Mouse (Mus musculus): Measurements from ENCODE around the gene Gnb1. TPM values are rescaled to one million over a fixed set of nuclear protein-coding genes. Genes with fewer than 3 reads are reported as not detected.

The Gnb1 gene
- polyA plus RNA-seq, 1 experiment from 2014 or later: 625 TPM

- Histone ChIP-seq H3K27me3 (ENCODE audit: control insufficient read depth, insufficient read depth, low read length) (peaks cover 8% of the 10 kb centered on the region), H3K36me3 (ENCODE audit: control insufficient read depth, insufficient read depth, low read length) (no peaks in the 10 kb centered on the region), H3K9me3 (ENCODE audit: control insufficient read depth, low read length) (no peaks in the 10 kb centered on the region), H3K4me3 (ENCODE audit: low read depth, low read length) (no peak overlapping the region), H3K4me1 (ENCODE audit: control insufficient read depth, insufficient read depth, low read length) (no peaks in the 10 kb centered on the region), H3K9ac (ENCODE audit: low read length) (no peak overlapping the region), H3K4me2 (ENCODE audit: low read depth, severe bottlenecking) (no peak overlapping the region), H3K27ac (replicated peaks; ENCODE audit: low read depth, low read length) (no peak overlapping the region)
- WGBS: 81% methylated on average over 13 of the region's 13 CpGs
- no peak for DNase-seq (ENCODE audit: low spot score)
- ATAC-seq (ENCODE audit: insufficient number of reproducible peaks, low FRiP score, low TSS enrichment, low read depth): no peak
These were observed 23.7 kb upstream of the Gnb1 start for GRCm38 (mm10) chr4:155467237-155468010.

DNA sequence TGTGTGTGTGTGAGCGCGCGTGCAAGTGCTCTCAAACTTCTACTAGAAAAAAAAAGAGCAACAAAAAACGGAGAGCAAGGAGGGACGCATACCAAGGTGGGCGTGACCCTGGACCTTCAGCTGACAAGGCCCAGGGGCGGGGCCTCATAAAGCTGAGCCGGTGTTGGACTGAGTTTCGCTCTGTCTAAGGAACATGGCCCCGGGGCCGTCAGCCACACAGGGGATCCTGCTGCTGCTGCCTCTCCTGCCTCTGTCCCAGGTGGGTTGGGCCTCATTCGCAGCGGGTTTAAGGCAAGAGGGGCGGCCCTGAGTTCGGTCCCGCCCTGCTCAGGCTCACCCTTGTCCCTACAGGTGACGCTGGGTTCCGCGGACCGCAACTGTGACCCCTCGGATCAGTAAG, 22.2 kb upstream of the Gnb1 start, which contains the start of gene Tmem52:
Gene Tmem52 (plus strand): TSS at position 163 of the 400 bp plus-strand sequence.
- Histone ChIP-seq H3K9me3 (ENCODE audit: control insufficient read depth, low read length) (no peaks in the 10 kb centered on the region), H3K4me3 (ENCODE audit: low read depth, low read length) (peak within 1 kb of the TSS; percentile 15; the same call in 1 of the 2 replicates), H3K36me3 (ENCODE audit: control insufficient read depth, insufficient read depth, low read length) (no peaks in the 10 kb centered on the region), H3K4me2 (ENCODE audit: low read depth, severe bottlenecking) (peak within 1 kb of the TSS; percentile 40; the same call in 1 of the 2 replicates), H3K27me3 (ENCODE audit: control insufficient read depth, insufficient read depth, low read length) (peaks cover 8% of the 10 kb centered on the region), H3K4me1 (ENCODE audit: control insufficient read depth, insufficient read depth, low read length) (no peaks in the 10 kb centered on the region), H3K9ac (ENCODE audit: low read length) (no peak within 1 kb of the TSS), H3K27ac (replicated peaks; ENCODE audit: low read depth, low read length) (no peak within 1 kb of the TSS)
- ATAC-seq (ENCODE audit: insufficient number of reproducible peaks, low FRiP score, low TSS enrichment, low read depth) (peak; percentile 41; the same call in 1 of the 2 replicates), DNase-seq (ENCODE audit: low spot score) (peak; percentile 52)
- 10% methylated on average over 21 of the region's 21 CpGs for WGBS

- no peak overlapping the region for H3K27ac ChIP-seq (replicated peaks; ENCODE audit: low read depth, low read length)
- no peak overlapping the region for H3K4me3 ChIP-seq (ENCODE audit: low read depth, low read length)
- H3K4me1 ChIP-seq (ENCODE audit: control insufficient read depth, insufficient read depth, low read length): no peaks in the 10 kb centered on the region
- H3K9ac ChIP-seq (ENCODE audit: low read length): no peak overlapping the region
- DNase-seq (ENCODE audit: low spot score): no peak
- H3K27me3 ChIP-seq (ENCODE audit: control insufficient read depth, insufficient read depth, low read length): peaks cover 8% of the 10 kb centered on the region
- no peaks in the 10 kb centered on the region for H3K36me3 ChIP-seq (ENCODE audit: control insufficient read depth, insufficient read depth, low read length)
- no peak for ATAC-seq (ENCODE audit: insufficient number of reproducible peaks, low FRiP score, low TSS enrichment, low read depth)
- 77% methylated on average over 18 of the region's 18 CpGs for WGBS
- H3K4me2 ChIP-seq (ENCODE audit: low read depth, severe bottlenecking): peak overlapping the region; percentile 40; the same call in 1 of the 2 replicates
- H3K9me3 ChIP-seq (ENCODE audit: control insufficient read depth, low read length): no peaks in the 10 kb centered on the region
These were observed 21.4 kb upstream of the Gnb1 start for GRCm38 (mm10) chr4:155469590-155470262.

DNA sequence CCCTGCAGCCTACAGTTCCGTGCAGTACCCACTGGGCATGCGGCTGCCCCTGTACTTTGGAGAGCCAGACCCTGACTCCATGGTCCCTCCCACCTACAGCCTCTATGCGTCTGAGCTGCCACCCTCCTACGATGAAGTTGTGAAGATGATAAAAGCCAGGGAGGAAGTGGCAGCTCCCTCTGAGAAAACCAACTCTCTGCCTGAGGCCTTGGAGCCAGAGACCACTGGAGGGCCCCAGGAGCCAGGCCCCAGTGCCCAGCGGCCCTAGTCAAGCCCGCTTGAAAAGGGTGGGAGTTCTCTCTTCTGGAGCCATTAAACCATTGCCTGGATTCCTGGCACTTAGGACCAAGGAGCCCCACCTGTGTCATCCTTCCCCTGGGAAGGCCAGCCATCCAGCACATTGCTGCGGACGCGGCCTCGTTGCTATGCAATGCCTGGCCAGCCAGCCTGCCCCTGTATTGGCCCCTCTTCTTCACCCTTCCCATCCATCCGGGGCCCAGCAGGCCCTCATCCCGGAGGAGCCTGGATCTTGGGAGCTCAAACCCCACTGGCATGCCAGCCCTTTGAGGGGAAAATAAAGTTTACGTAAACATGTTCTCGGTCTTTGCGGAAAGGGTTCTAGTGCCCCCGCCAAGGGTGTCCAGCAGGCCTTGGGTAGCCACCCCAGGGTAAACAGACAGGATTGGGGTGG, 20.8 kb upstream of the Gnb1 start:
- Histone ChIP-seq H3K27ac (replicated peaks; ENCODE audit: low read depth, low read length) (no peak overlapping the region), H3K4me3 (ENCODE audit: low read depth, low read length) (no peak overlapping the region), H3K9me3 (ENCODE audit: control insufficient read depth, low read length) (no peaks in the 10 kb centered on the region), H3K9ac (ENCODE audit: low read length) (peak overlapping the region; percentile 12; the same call in 1 of the 2 replicates), H3K4me2 (ENCODE audit: low read depth, severe bottlenecking) (no peak overlapping the region), H3K27me3 (ENCODE audit: control insufficient read depth, insufficient read depth, low read length) (peaks cover 8% of the 10 kb centered on the region), H3K4me1 (ENCODE audit: control insufficient read depth, insufficient read depth, low read length) (no peaks in the 10 kb centered on the region), H3K36me3 (ENCODE audit: control insufficient read depth, insufficient read depth, low read length) (no peaks in the 10 kb centered on the region)
- no peak for DNase-seq (ENCODE audit: low spot score)
- WGBS: 76% methylated on average over 16 of the region's 16 CpGs
- no peak for ATAC-seq (ENCODE audit: insufficient number of reproducible peaks, low FRiP score, low TSS enrichment, low read depth)

DNA sequence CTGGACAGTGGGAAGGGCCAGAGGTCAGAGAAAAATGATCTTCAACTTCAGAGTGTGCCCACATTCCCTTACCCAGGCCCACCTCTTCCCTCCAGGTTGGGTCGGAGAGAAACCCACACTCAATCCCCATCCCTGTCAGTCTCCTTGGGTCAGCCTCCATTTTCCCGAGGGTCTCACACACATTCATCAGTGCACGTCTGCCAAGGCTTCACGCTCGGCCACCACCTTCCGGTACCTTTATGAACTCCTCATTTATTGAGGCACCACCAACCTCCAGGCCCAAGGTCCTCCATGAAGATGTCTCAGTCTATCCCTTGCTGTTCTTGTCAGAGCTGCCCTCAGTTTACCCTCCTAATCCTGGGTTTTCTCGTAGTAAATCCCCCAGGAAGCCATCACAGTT, 20.2 kb upstream of the Gnb1 start:
- no peak for DNase-seq (ENCODE audit: low spot score)
- H3K9me3 ChIP-seq (ENCODE audit: control insufficient read depth, low read length): no peaks in the 10 kb centered on the region
- H3K36me3 ChIP-seq (ENCODE audit: control insufficient read depth, insufficient read depth, low read length): no peaks in the 10 kb centered on the region
- H3K4me1 ChIP-seq (ENCODE audit: control insufficient read depth, insufficient read depth, low read length): no peaks in the 10 kb centered on the region
- no peak overlapping the region for H3K4me3 ChIP-seq (ENCODE audit: low read depth, low read length)
- H3K27me3 ChIP-seq (ENCODE audit: control insufficient read depth, insufficient read depth, low read length): peaks cover 8% of the 10 kb centered on the region
- H3K9ac ChIP-seq (ENCODE audit: low read length): no peak overlapping the region; the same call in 1 of the 2 replicates
- 82% methylated on average over 7 of the region's 7 CpGs for WGBS
- H3K27ac ChIP-seq (replicated peaks; ENCODE audit: low read depth, low read length): no peak overlapping the region
- no peak for ATAC-seq (ENCODE audit: insufficient number of reproducible peaks, low FRiP score, low TSS enrichment, low read depth)
- no peak overlapping the region for H3K4me2 ChIP-seq (ENCODE audit: low read depth, severe bottlenecking)

- Histone ChIP-seq H3K27ac (replicated peaks; ENCODE audit: low read depth, low read length) (no peak overlapping the region), H3K4me2 (ENCODE audit: low read depth, severe bottlenecking) (no peak overlapping the region), H3K27me3 (ENCODE audit: control insufficient read depth, insufficient read depth, low read length) (peaks cover 8% of the 10 kb centered on the region), H3K9me3 (ENCODE audit: control insufficient read depth, low read length) (no peaks in the 10 kb centered on the region), H3K9ac (ENCODE audit: low read length) (no peak overlapping the region), H3K4me1 (ENCODE audit: control insufficient read depth, insufficient read depth, low read length) (no peaks in the 10 kb centered on the region), H3K36me3 (ENCODE audit: control insufficient read depth, insufficient read depth, low read length) (no peaks in the 10 kb centered on the region), H3K4me3 (ENCODE audit: low read depth, low read length) (no peak overlapping the region)
- no peak for ATAC-seq (ENCODE audit: insufficient number of reproducible peaks, low FRiP score, low TSS enrichment, low read depth)
- DNase-seq (ENCODE audit: low spot score): no peak
- 88% methylated on average over 7 of the region's 7 CpGs for WGBS
These were observed 19.8 kb upstream of the Gnb1 start for GRCm38 (mm10) chr4:155471406-155471805.

DNA sequence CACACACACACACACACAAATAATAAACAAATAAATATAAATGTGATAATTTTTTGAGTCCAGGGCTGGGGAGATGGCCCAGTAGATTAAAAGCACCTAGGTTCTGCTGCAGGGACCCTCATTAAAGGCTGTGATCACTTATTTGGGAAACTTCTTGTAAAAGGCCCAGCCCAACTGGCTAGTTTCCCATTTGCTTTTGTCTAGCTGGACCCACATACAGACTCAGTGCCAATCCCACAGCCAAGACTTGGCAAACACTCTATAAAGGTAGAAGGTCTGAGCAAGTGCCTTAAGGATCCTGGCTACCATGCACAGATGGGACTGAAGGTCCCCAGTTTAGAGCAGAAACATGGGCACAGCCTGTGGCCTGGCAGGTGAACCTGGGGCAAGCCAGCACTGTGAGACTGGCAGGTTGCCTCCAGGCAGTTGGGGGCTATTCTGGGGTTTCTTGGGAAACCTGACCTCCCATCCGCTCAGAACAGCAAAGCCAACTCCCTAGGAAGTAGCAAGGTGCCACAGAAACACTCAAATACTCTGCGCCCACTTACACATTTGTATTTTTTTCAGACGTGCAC, 18.4 kb upstream of the Gnb1 start:
- DNase-seq (ENCODE audit: low spot score) (no peak), ATAC-seq (ENCODE audit: insufficient number of reproducible peaks, low FRiP score, low TSS enrichment, low read depth) (no peak)
- WGBS: 81% methylated on average over 3 of the region's 3 CpGs
- H3K27me3 ChIP-seq (ENCODE audit: control insufficient read depth, insufficient read depth, low read length): peaks cover 8% of the 10 kb centered on the region
- H3K4me3 ChIP-seq (ENCODE audit: low read depth, low read length): no peak overlapping the region
- H3K36me3 ChIP-seq (ENCODE audit: control insufficient read depth, insufficient read depth, low read length): no peaks in the 10 kb centered on the region
- no peak overlapping the region for H3K4me2 ChIP-seq (ENCODE audit: low read depth, severe bottlenecking)
- no peak overlapping the region for H3K27ac ChIP-seq (replicated peaks; ENCODE audit: low read depth, low read length)
- no peaks in the 10 kb centered on the region for H3K4me1 ChIP-seq (ENCODE audit: control insufficient read depth, insufficient read depth, low read length)
- H3K9me3 ChIP-seq (ENCODE audit: control insufficient read depth, low read length): no peaks in the 10 kb centered on the region
- H3K9ac ChIP-seq (ENCODE audit: low read length): no peak overlapping the region

- H3K9ac ChIP-seq (ENCODE audit: low read length): no peak overlapping the region
- no peaks in the 10 kb centered on the region for H3K4me1 ChIP-seq (ENCODE audit: control insufficient read depth, insufficient read depth, low read length)
- no peak overlapping the region for H3K27ac ChIP-seq (replicated peaks; ENCODE audit: low read depth, low read length)
- WGBS: 70% methylated on average over 5 of the region's 5 CpGs
- no peak overlapping the region for H3K4me2 ChIP-seq (ENCODE audit: low read depth, severe bottlenecking)
- no peaks in the 10 kb centered on the region for H3K9me3 ChIP-seq (ENCODE audit: control insufficient read depth, low read length)
- no peaks in the 10 kb centered on the region for H3K36me3 ChIP-seq (ENCODE audit: control insufficient read depth, insufficient read depth, low read length)
- ATAC-seq (ENCODE audit: insufficient number of reproducible peaks, low FRiP score, low TSS enrichment, low read depth) (no peak), DNase-seq (ENCODE audit: low spot score) (no peak)
- peaks cover 10% of the 10 kb centered on the region for H3K27me3 ChIP-seq (ENCODE audit: control insufficient read depth, insufficient read depth, low read length)
- no peak overlapping the region for H3K4me3 ChIP-seq (ENCODE audit: low read depth, low read length)
These were observed 17.8 kb upstream of the Gnb1 start for GRCm38 (mm10) chr4:155473319-155473718.
